Mouse (Mus musculus) neural tube, embryonic 11.5 days (tissue): ENCODE data around the gene Wfdc3. TPM values are rescaled to one million over a fixed set of nuclear protein-coding genes. Genes with fewer than 3 reads are reported as not detected.
A peak's percentile ranks its signal among the peaks of the same experiment; 100 is the strongest.

ENCODE experiments used
- ATAC-seq: fragments of 200-750 bp; cut with Nextera tagmentation; 2 replicates; pipeline ENCODE4 v1.8.0; 2017; ENCODE audit warnings: moderate number of reproducible peaks, mild to moderate bottlenecking, moderate TSS enrichment, moderate library complexity; ENCODE audit not compliant: insufficient read depth, low FRiP score, low TSS enrichment
- DNase-seq: peaks from one replicate; pipeline ENCODE4 v3.0.0-alpha.2; 2015; ENCODE audit warnings: low spot score
- H3K27ac ChIP-seq: fragments of 300-500 bp; sonication (generic); 2 replicates; pipeline ENCODE4 v1.5.1; 2014; ENCODE audit warnings: low read depth, mild to moderate bottlenecking, low read length
- H3K27me3 ChIP-seq: fragments of 300-500 bp; sonication (generic); 2 replicates; pipeline ENCODE4 v1.6.1; 2014; ENCODE audit warnings: mild to moderate bottlenecking, low read length, mixed read lengths; ENCODE audit not compliant: control insufficient read depth, insufficient read depth
- H3K36me3 ChIP-seq: fragments of 300-500 bp; sonication (generic); 2 replicates; pipeline ENCODE4 v1.6.1; 2014; ENCODE audit warnings: mild to moderate bottlenecking, low read length, moderate library complexity, mixed read lengths; ENCODE audit not compliant: control insufficient read depth, insufficient read depth
- H3K4me1 ChIP-seq: fragments of 300-500 bp; sonication (generic); 2 replicates; pipeline ENCODE4 v1.6.1; 2014; ENCODE audit warnings: low read length, mixed read lengths; ENCODE audit not compliant: control insufficient read depth, insufficient read depth
- H3K4me2 ChIP-seq: fragments of 300-500 bp; sonication (generic); 2 replicates; pipeline ENCODE4 v1.6.1; 2014; ENCODE audit warnings: low read depth, mild to moderate bottlenecking, moderate library complexity
- H3K4me3 ChIP-seq: fragments of 300-500 bp; sonication (generic); 2 replicates; pipeline ENCODE4 v1.5.1; 2014; ENCODE audit warnings: low read depth, low read length
- H3K9ac ChIP-seq: fragments of 300-500 bp; sonication (generic); 2 replicates; pipeline ENCODE4 v1.6.1; 2014; ENCODE audit warnings: mild to moderate bottlenecking, low read length
- H3K9me3 ChIP-seq: fragments of 300-500 bp; sonication (generic); 2 replicates; pipeline ENCODE4 v1.6.1; 2016; ENCODE audit warnings: low read length; ENCODE audit not compliant: control insufficient read depth
- WGBS: fragments of 180-500 bp; shearing (Covaris S2); extraction: QIAGEN DNeasy Blood & Tissue Kit; methylation state at CpG from one replicate; pipeline ENCODE4 v1.1.7; 2014; 5-methylcytosine and 5-hydroxymethylcytosine counted together
- polyA plus RNA-seq: library from polyadenylated mRNA; unstranded; fragments of >200 nt; fragmentation: Nextera tagmentation; extraction: Ambion mirVana; gene quantifications from 2 replicates; pipeline ENCODE4 v1.2.1, GENCODE M21; 2014

Gene Wfdc3
- polyA plus RNA-seq, 1 experiment from 2014 or later, result 0.13 TPM

- Histone ChIP-seq H3K27me3 (no peaks in the 10 kb centered on the region), H3K9me3 (no peaks in the 10 kb centered on the region), H3K4me2 (no peak overlapping the region), H3K4me1 (no peaks in the 10 kb centered on the region), H3K9ac (no peak overlapping the region), H3K27ac (no peak overlapping the region), H3K4me3 (no peak overlapping the region), H3K36me3 (no peaks in the 10 kb centered on the region)
- no peak for DNase-seq
- 82% methylated on average over 7 of the region's 7 CpGs for WGBS
- ATAC-seq, result no peak
Observed at GRCm38 (mm10) chr2:164778809-164779208, 33.1 kb upstream of the Wfdc3 start.

- Histone ChIP-seq H3K9me3 (no peaks in the 10 kb centered on the region), H3K4me3 (no peak overlapping the region), H3K4me2 (no peak overlapping the region), H3K27me3 (no peaks in the 10 kb centered on the region), H3K27ac (no peak overlapping the region), H3K4me1 (no peaks in the 10 kb centered on the region), H3K36me3 (no peaks in the 10 kb centered on the region), H3K9ac (no peak overlapping the region)
- no peak for DNase-seq
- WGBS, result 93% methylated on average over 11 of the region's 11 CpGs
- ATAC-seq, result no peak
Observed at GRCm38 (mm10) chr2:164778015-164778287, 32.2 kb upstream of the Wfdc3 start.

GRCm38 (mm10) chr2:164777246-164778014 is 31.7 kb upstream of the Wfdc3 start:
- no peak for DNase-seq
- Histone ChIP-seq H3K4me2 (no peak overlapping the region), H3K27me3 (no peaks in the 10 kb centered on the region), H3K9ac (no peak overlapping the region), H3K36me3 (no peaks in the 10 kb centered on the region), H3K4me1 (no peaks in the 10 kb centered on the region), H3K27ac (no peak overlapping the region), H3K9me3 (no peaks in the 10 kb centered on the region), H3K4me3 (no peak overlapping the region)
- whole genome bisulfite sequencing, result 85% methylated on average over 30 of the region's 30 CpGs
- ATAC-seq, result no peak

- WGBS, result 61% methylated on average over 17 of the region's 17 CpGs
- Histone ChIP-seq H3K4me1 (peaks cover 3% of the 10 kb centered on the region; the same call in 1 of the 2 replicates), H3K4me2 (no peak overlapping the region), H3K27me3 (no peaks in the 10 kb centered on the region), H3K4me3 (0 out of 2 replicates have a peak overlapping the region, but pooled peaks have one; percentile 1), H3K36me3 (peaks cover 3% of the 10 kb centered on the region; the same call in 1 of the 2 replicates), H3K27ac (no peak overlapping the region), H3K9ac (no peak overlapping the region), H3K9me3 (no peaks in the 10 kb centered on the region)
- DNase-seq, result no peak
- ATAC-seq, result no peak
Observed at GRCm38 (mm10) chr2:164776801-164777200, 31.1 kb upstream of the Wfdc3 start.

GRCm38 (mm10) chr2:164776130-164776529 is 30.4 kb upstream of the Wfdc3 start:
- Histone ChIP-seq H3K36me3 (peaks cover 5% of the 10 kb centered on the region; the same call in 1 of the 2 replicates), H3K27me3 (no peaks in the 10 kb centered on the region), H3K9me3 (no peaks in the 10 kb centered on the region), H3K27ac (no peak overlapping the region), H3K9ac (no peak overlapping the region), H3K4me1 (peaks cover 9% of the 10 kb centered on the region), H3K4me2 (no peak overlapping the region), H3K4me3 (no peak overlapping the region)
- 89% methylated on average over 6 of the region's 6 CpGs for WGBS
- DNase-seq (no peak), ATAC-seq (no peak)

GRCm38 (mm10) chr2:164773989-164774364 is 28.2 kb upstream of the Wfdc3 start:
- no peak for ATAC-seq
- DNase-seq, result no peak
- Histone ChIP-seq H3K27me3 (no peaks in the 10 kb centered on the region), H3K4me2 (no peak overlapping the region), H3K4me1 (peaks cover 18% of the 10 kb centered on the region), H3K36me3 (peaks cover 5% of the 10 kb centered on the region; the same call in 1 of the 2 replicates), H3K27ac (no peak overlapping the region), H3K9ac (no peak overlapping the region), H3K4me3 (no peak overlapping the region), H3K9me3 (no peaks in the 10 kb centered on the region)
- 90% methylated on average over 5 of the region's 5 CpGs for WGBS

- no peaks in the 10 kb centered on the region for H3K9me3 ChIP-seq
- DNase-seq (no peak), ATAC-seq (no peak)
- H3K27ac ChIP-seq, result no peak overlapping the region
- no peaks in the 10 kb centered on the region for H3K27me3 ChIP-seq
- no peak overlapping the region for H3K4me2 ChIP-seq
- 79% methylated on average over 14 of the region's 14 CpGs for WGBS
- no peak overlapping the region for H3K4me3 ChIP-seq
- peaks cover 5% of the 10 kb centered on the region; the same call in 1 of the 2 replicates for H3K36me3 ChIP-seq
- H3K4me1 ChIP-seq, result peaks cover 18% of the 10 kb centered on the region
- H3K9ac ChIP-seq, result no peak overlapping the region
Observed at GRCm38 (mm10) chr2:164773229-164773988, 27.7 kb upstream of the Wfdc3 start.

GRCm38 (mm10) chr2:164771123-164771522 is 25.4 kb upstream of the Wfdc3 start:
- ATAC-seq, result no peak
- Histone ChIP-seq H3K4me3 (peak overlapping the region; percentile 97), H3K36me3 (peaks cover 8% of the 10 kb centered on the region), H3K4me1 (peaks cover 18% of the 10 kb centered on the region), H3K9ac (peak overlapping the region; percentile 89; the same call in 1 of the 2 replicates), H3K27me3 (no peaks in the 10 kb centered on the region), H3K27ac (no peak overlapping the region), H3K4me2 (peak overlapping the region; percentile 86), H3K9me3 (no peaks in the 10 kb centered on the region)
- DNase-seq, result no peak
- 89% methylated on average over 8 of the region's 8 CpGs for WGBS
